Mouse (Mus musculus): Measurements from ENCODE around the gene Gm5797. TPM values are rescaled to one million over a fixed set of nuclear protein-coding genes. Genes with fewer than 3 reads are reported as not detected.
"Not testable (repeated sequence)": the region's sequence is repeated elsewhere in the genome, so short reads cannot be mapped to it uniquely, and the experiment has no call there.

Gene Gm5797
- not detected for total RNA-seq (2021)
- polyA plus RNA-seq (2012; rRNA removed): not detected in 2 replicates
- long read RNA-seq: 0 reads

DNA sequence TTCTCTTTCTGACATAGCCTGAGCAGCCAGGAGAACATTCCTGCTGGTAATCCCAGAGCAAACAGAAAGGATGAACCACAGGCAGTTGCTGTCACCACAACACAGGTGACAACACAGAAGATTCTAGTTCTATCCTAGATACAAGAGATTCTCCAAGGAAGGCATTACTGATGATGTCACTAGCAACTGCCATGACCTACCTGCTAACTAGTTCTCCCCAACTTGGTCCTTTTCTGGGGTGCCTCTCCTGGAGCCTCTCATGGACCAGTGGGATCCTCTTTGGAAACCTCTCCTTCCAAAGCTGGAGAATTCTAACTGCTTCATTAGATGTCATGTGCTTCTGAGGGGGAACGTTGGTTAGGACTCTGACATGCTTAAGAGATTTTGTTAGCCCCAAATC, at the start of gene Gm5797:
Gm5797 (minus strand) TSS at position 101 of the 400 bp plus-strand sequence.
- H3K9ac ChIP-seq (ENCODE audit: low read depth, low read length); H3K27ac ChIP-seq; H3K79me2 ChIP-seq (replicated peaks; ENCODE audit: control insufficient read depth, insufficient read depth, low read length); DNase-seq; H3K4me3 ChIP-seq; H3K4me1 ChIP-seq (ENCODE audit: control insufficient read depth, insufficient read depth, low read length); H3K36me3 ChIP-seq (ENCODE audit: control insufficient read depth, insufficient read depth, low read length); H3K27me3 ChIP-seq (ENCODE audit: control insufficient read depth, insufficient read depth, low read length); intact Hi-C loops (cut with DNase I): not testable (repeated sequence)
- WGBS: no CpG with 5 or more reads among the region's 1 CpGs

DNA sequence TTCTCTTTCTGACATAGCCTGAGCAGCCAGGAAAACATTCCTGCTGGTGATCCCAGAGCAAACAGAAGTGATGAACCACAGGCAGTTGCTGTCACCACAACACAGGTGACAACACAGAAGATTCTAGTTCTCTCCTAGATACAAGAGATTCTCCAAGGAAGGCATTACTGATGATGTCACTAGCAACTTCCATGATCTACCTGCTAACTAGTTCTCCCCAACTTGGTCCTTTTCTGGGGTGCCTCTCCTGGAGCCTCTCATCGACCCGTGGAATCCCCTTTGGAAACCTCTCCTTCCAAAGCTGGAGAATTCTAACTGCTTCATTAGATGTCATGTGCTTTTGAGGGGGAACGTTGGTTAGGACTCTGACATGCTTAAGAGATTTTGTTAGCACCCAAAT, 32.8 kb upstream of the Gm5797 start, which contains the start of gene Gm8374:
Gm8374 (minus strand) TSS at position 101 of the 400 bp plus-strand sequence.
- H3K27me3 ChIP-seq (ENCODE audit: control insufficient read depth, insufficient read depth, low read length); H3K79me2 ChIP-seq (replicated peaks; ENCODE audit: control insufficient read depth, insufficient read depth, low read length); H3K4me3 ChIP-seq; H3K27ac ChIP-seq; H3K36me3 ChIP-seq (ENCODE audit: control insufficient read depth, insufficient read depth, low read length); DNase-seq; H3K9ac ChIP-seq (ENCODE audit: low read depth, low read length); intact Hi-C loops (cut with DNase I); H3K4me1 ChIP-seq (ENCODE audit: control insufficient read depth, insufficient read depth, low read length): not testable (repeated sequence)
- WGBS: 83% methylated on average over 3 of the region's 3 CpGs

- H3K4me1 ChIP-seq (ENCODE audit: control insufficient read depth, insufficient read depth, low read length); H3K27me3 ChIP-seq (ENCODE audit: control insufficient read depth, insufficient read depth, low read length); H3K79me2 ChIP-seq (replicated peaks; ENCODE audit: control insufficient read depth, insufficient read depth, low read length); H3K36me3 ChIP-seq (ENCODE audit: control insufficient read depth, insufficient read depth, low read length); intact Hi-C loops (cut with DNase I): not testable (repeated sequence)
- peak; percentile 10 to 24 for DNase-seq
- Histone ChIP-seq H3K4me3 (peak overlapping the region; percentile 29; the same call in 1 of the 2 replicates), H3K9ac (ENCODE audit: low read depth, low read length) (peak overlapping the region; percentile 39), H3K27ac (peak overlapping the region; percentile 38; the same call in 1 of the 2 replicates)
- 1% methylated on average over 15 of the region's 19 CpGs for WGBS
These were observed 17.1 kb downstream of the Gm5797 start for GRCm38 (mm10) chr14:7315093-7315492.

- DNase-seq: peak; percentile 24 to 28
- H3K36me3 ChIP-seq (ENCODE audit: control insufficient read depth, insufficient read depth, low read length); H3K79me2 ChIP-seq (replicated peaks; ENCODE audit: control insufficient read depth, insufficient read depth, low read length); H3K4me1 ChIP-seq (ENCODE audit: control insufficient read depth, insufficient read depth, low read length); H3K27me3 ChIP-seq (ENCODE audit: control insufficient read depth, insufficient read depth, low read length); intact Hi-C loops (cut with DNase I): not testable (repeated sequence)
- peak within 1 kb of the TSS; percentile 45 for H3K9ac ChIP-seq (ENCODE audit: low read depth, low read length)
- WGBS: 2% methylated on average over 15 of the region's 35 CpGs
- H3K27ac ChIP-seq: peak within 1 kb of the TSS; percentile 38; the same call in 1 of the 2 replicates
- peak within 1 kb of the TSS; percentile 29; the same call in 1 of the 2 replicates for H3K4me3 ChIP-seq
These were observed 17.5 kb downstream of the Gm5797 start, which contains the start of gene Gm3739 for GRCm38 (mm10) chr14:7314661-7315060. Gm3739 (minus strand) TSS chr14:7315049.

Other genes starting within 250 kb of the Gm5797 start
- gene Gm3696, start 231.8 kb downstream of the Gm5797 start, total RNA-seq (2021): under 1 TPM in 1 of 2 experiments, not detected in 1; 0.30 TPM
- not detected in 2 replicates for gene Gm3696, start 231.8 kb downstream of the Gm5797 start, polyA plus RNA-seq (2012; rRNA removed)
- gene Gm6676, start 207.0 kb downstream of the Gm5797 start, total RNA-seq (2021): not detected
- gene Gm6676, start 207.0 kb downstream of the Gm5797 start, polyA plus RNA-seq (2012; rRNA removed): not detected in 2 replicates
- under 1 TPM in 1 of 2 experiments, not detected in 1; 0.11 TPM for gene Gm3512, start 157.9 kb downstream of the Gm5797 start, total RNA-seq (2021)
- 0.21 TPM in 1 of 2 replicates, not detected in the other for gene Gm3512, start 157.9 kb downstream of the Gm5797 start, polyA plus RNA-seq (2012; rRNA removed)
- gene Gm16434, start 137.9 kb downstream of the Gm5797 start, total RNA-seq (2021): not detected
- gene Gm16434, start 137.9 kb downstream of the Gm5797 start, polyA plus RNA-seq (2012; rRNA removed): not detected in 2 replicates
- gene Gm3727, start 67.7 kb downstream of the Gm5797 start, total RNA-seq (2021): not detected
- gene Gm3727, start 67.7 kb downstream of the Gm5797 start, polyA plus RNA-seq (2012; rRNA removed): not detected in 2 replicates
- under 1 TPM in 1 of 2 experiments, not detected in 1; 0.16 TPM for gene Gm3739, start 17.3 kb downstream of the Gm5797 start, total RNA-seq (2021)
- 0.18 TPM in 1 of 2 replicates, not detected in the other for gene Gm3739, start 17.3 kb downstream of the Gm5797 start, polyA plus RNA-seq (2012; rRNA removed)
- gene Gm8374, start 32.7 kb upstream of the Gm5797 start, total RNA-seq (2021): not detected
- not detected in 2 replicates for gene Gm8374, start 32.7 kb upstream of the Gm5797 start, polyA plus RNA-seq (2012; rRNA removed)
- gene Gm3755, start 118.5 kb upstream of the Gm5797 start, total RNA-seq (2021): not detected
- not detected in 2 replicates for gene Gm3755, start 118.5 kb upstream of the Gm5797 start, polyA plus RNA-seq (2012; rRNA removed)
- gene Gm3752, start 151.4 kb upstream of the Gm5797 start, total RNA-seq (2021): not detected
- gene Gm3752, start 151.4 kb upstream of the Gm5797 start, polyA plus RNA-seq (2012; rRNA removed): 0.18 TPM in 1 of 2 replicates, not detected in the other
- gene Gm3558, start 236.2 kb upstream of the Gm5797 start, total RNA-seq (2021): 1 to 10 TPM in 1 of 2 experiments, under 1 TPM in 1; 0.91 to 1.1 TPM
- 0.23 and 0.45 TPM in 2 replicates for gene Gm3558, start 236.2 kb upstream of the Gm5797 start, polyA plus RNA-seq (2012; rRNA removed)